Mouse (Mus musculus) testis, postnatal 14 days (tissue): ENCODE measurements around the gene Nudt8.
"Not testable (repeated sequence)": the region's sequence is repeated elsewhere in the genome, so short reads cannot be mapped to it uniquely, and the experiment has no call there.

Source experiments
- DNase-seq: peaks from one replicate; pipeline ENCODE4 v3.0.0; 2021; ENCODE audit warnings: low spot score

The Nudt8 gene

DNA sequence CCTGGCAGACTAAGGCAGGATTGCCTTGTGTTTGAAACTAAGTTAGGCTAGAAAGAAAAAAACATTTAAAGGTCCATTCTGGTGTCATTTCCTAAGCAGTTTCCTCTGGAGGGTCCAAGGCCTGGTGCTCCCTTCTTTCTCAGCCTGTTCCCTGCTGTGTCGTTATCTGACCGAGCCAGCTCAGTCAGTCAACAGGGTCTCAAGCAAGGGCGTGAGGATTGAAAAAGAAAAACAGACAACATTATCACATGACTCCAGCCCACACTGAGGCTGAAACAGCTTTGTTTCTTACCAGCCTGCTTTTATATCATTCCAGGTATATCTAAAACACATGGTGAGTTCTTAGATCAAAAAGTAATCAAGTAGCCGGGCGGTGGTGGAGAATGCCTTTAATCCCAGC is 15.3 kb downstream of the Nudt8 start:
- no peak for DNase-seq

DNA sequence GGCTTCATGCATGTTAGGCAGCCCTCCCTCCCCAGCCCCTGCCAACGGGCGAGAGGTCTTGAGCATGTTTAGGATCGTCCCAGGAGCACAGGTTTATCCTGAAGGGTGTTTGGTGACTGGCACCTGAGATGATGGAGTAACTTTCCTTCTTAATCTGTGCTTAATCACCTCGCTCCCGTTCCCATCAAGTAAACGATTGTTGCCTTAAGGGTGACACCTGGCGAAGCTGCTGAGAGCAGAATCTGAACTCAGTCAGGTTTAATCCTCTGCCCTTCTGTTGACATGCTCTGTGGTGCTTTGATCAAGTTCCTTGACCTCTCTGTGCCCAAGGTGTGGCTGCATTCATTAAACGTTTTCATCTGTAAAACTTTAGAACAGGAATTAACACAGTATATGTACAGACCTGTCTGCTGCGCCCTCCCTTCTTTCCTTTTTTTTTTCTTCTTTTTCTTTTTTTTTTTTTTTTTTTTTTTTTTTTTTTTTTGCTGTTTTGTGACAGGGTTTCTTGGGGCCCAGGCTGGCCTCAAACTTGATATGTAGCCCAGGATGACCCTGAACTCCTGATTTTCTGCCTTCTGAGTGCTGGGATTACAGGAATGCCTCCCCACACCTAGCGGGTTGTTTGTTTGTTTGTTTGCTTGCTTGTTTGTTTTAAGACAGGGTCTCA is 17.7 kb downstream of the Nudt8 start:
- no peak for DNase-seq

DNA sequence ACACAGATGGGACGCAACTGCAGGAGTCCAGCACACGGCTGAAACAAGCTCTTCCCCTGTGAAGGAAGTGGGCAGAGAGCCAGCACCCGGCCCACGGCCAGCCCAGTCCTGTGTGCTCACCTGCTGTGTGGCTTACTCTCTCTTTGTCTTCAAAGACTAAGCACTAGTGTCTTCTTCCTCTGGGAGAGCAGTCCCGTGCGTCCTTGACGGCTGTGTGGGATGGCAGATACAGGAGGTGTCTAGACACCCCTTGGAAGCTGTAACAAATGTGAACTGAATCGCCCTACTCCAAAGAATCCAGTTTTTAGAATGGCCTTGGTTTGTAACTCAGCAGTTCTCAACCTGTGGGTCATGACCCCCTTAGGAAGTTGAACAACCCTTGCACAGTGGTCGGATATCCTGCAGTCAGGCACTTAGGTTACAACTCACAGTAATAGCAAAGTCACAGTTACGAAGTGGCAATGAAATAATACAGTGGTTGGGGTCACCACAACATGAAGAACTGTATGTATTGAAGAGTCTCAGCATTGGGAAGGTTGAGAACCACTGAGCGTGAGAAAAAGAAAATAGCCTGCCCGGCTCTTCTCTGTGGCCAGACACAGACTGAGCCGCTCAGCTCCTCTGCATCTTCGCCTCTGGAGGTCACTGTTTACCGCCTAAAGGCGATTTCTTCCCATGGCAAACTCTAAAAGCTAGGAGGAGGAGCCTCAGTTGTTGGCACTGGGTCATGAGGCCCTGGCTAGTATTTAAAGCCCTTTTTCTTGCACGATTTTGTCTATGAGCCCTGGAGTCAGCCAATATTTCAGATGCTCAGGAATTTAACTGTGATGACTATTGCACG is 18.6 kb downstream of the Nudt8 start:
- DNase-seq = peak; percentile 76

DNA sequence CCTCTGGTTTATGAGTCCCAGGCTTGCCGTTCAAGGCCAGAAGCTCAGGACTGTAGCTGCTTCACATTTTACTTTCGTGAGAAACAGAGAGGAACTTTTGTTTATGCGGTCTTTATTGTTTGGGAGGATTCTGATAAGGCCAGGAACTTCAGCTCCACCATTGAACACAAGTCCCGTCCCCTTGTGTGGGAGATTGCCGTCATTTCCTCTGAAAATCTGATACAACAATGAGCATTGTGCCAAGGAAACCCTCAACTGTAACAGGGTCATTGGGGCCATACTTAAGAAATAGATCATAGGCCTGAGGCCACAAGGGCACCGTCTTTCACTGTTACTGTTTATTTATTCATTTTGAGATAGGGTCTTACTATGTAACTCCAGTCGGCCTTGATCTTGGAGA is 22.8 kb downstream of the Nudt8 start:
- no peak for DNase-seq

DNA sequence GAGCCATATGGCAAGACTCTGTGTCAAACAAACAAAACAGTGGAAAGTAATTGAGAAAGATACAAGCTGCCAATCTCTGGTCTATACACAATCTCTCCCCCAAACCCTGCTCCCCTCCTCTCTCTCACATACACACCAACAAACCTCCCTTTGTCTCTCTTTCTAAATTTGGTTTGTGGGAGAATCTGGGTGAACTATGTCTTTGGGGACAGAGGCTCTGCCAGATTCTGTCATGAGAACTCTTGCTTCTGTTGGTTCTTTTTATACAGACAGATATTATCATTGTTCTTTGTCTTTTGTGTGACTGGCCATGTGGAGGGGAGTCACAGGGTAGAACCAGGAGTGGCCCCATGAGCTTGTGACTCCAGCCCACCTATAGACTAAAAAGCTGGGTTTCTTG is 27.2 kb downstream of the Nudt8 start:
- no peak for DNase-seq

DNA sequence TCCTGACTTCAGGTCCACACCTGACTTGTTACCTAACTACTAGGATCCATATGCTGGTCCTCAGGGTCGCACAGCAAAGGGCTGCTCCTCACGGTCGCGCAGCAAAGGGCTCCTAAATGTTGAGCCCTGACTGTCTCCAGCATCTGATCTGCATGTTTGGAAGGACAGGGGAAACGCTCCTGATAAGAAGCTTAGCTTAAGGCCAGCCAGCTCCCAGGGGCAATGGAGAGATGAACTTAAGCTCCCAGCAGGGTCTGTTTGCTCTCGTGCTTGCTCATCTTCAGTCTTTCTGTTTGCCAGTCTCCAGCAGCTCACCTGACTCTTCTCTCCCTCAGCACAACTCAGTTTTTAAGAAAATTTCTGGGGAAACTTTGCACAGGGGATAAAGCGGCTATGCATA is 32.3 kb downstream of the Nudt8 start:
- DNase-seq = no peak

DNA sequence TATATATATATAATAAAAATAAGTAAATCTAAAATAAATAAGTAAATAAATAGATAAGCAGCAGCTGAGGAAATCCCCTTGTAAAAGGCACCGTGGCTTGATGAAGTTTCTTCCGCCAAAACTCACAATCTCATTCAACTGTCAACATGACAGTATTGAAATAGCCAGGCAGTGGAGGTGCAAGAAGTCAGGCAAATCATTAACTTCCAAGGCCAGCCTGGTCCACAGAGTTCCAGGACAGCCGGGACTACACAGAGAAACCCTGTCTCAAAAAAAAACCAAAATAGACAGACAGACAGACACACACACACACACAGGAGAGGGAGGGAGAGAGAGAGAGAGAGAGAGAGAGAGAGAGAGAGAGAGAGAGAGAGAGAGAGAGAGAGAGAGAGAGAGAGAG is 32.9 kb downstream of the Nudt8 start:
- DNase-seq = no peak

DNA sequence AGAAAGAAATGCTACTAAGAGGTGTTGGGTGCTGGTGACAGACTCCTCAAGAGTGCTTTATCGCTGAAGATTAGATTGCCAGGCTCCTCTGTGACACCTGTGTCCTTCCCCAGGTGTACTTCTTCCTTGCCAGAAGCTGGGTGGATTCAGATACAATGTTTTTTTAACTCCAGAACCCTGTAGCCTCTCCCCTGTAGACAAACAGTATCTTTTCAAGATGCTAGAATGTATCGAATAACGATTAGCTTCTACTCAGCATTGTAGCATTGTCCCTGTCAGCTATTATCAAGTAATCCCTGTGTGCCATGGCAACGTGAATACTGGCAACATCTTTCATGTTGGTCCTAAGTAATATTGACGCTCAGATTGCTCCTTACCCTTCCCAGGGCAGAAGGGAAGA is 33.4 kb downstream of the Nudt8 start:
- peak; percentile 60 for DNase-seq

DNA sequence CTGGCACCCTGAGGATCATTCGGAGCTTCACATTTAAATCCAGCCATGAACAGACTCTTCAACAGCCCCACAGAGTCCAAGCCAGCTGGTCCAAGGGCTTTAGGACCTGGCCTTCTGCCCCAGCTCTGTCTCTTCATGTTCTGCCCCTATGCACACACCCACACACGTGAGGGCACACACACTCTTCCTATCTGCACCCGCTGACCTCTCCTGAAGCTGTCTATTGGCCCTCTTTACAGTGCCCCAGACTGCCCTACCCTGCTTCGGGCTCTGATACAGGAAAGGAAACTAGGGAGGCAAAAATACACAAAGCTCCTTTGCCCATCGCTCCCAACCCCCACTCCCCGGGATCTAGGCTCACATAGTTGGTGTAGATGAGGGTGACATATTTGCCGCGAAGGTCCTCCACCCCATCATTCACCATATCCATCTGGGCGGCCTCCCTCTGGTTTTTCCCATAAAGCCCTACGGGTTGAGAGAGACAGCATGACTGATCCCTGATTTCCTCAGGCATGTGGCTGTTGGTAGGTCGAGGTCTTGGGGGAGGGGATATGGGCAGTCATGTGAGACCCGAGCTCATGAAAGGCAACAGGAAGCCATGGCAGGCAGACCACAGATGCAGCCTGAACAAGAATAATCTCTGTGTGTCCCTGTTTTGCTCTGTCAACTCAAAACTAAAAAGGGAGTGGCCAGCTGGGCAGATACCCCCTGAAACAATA is 36.1 kb downstream of the Nudt8 start:
- no peak for DNase-seq

DNA sequence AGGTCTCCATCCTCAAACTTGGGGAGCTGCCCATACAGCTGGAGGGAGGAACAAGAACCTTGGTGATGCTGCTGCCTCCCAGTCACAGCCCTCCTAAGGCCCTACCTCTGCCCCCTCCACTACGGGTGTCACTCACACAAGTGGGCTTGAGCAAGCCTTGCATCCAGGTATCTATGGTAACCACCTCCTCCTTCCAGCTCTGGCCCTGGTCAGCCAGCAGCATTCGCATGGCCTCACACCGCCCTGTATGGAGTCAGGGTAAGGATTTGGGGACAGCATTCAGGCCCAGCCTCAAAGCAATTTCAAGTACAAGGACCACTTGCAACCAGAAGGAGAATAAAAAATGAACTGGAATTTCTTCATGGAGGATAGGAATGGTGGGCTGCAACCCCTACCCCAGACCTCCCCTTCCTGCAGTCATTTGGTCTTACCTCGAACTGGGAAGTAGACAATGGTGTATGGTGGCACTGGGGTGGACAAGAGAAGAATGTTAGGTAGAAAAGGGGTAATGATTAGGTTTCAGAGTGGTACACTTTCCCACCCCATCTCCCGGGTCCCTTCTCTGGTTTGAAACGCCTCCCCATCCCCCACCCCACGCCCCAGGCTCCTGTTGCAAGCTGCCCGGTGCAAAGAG is 36.9 kb downstream of the Nudt8 start:
- not testable (repeated sequence) for DNase-seq

DNA sequence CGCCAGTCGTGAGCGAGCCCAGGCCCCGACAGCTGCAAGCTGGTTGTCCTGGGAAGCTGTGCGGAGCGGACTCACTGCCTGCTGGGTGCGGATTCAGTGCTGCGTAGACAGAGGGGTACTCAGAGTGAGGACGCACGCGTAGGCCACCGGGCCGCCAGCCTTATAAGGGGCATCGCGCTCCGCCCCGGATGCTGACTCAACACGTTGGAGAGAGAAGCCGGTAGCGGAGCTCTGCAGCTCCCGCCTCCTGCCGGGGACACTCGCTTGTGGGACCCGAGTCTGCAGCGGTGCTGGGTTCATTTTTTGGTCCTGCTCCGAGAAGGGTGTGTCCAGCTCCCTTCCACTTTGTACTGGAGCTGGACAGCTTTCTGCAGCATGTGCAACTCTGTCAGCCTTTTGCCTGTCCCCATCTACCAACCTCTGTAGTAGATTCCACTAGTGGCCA is 37.4 kb downstream of the Nudt8 start, which contains the start of gene Gstp1:
Gene Gstp1 (minus strand): TSS at position 198 of the 445 bp plus-strand sequence.
- DNase-seq = peak; percentile 77

DNA sequence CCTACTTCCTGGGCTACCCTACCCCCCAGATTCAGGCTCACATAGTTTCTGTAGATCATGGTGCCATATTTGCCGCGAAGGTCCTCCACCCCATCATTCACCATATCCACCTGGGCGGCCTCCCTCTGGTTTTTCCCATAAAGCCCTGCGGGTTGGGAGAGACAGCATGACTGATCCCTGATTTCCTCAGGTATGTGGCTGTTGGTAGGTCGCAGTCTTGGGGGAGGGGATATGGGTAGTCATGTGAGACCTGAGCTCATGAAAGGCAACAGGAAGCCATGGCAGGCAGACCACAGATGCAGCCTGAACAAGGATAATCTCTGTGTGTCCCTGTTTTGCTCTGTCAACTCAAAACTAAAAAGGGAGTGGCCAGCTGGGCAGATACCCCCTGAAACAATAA is 40.6 kb downstream of the Nudt8 start:
- DNase-seq = not testable (repeated sequence)

DNA sequence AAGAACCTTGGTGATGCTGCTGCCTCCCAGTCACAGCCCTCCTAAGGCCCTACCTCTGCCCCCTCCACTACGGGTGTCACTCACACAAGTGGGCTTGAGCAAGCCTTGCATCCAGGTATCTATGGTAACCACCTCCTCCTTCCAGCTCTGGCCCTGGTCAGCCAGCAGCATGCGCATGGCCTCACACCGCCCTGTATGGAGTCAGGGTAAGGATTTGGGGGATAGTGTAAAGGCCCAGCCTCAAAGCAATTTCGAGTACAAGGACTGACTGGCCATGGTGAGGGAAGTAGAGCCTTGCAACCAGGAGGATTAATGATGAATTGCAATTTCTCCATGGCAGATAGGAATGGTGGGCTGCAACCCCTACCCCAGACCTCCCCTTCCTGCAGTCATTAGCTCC is 41.1 kb downstream of the Nudt8 start:
- DNase-seq = not testable (repeated sequence)

DNA sequence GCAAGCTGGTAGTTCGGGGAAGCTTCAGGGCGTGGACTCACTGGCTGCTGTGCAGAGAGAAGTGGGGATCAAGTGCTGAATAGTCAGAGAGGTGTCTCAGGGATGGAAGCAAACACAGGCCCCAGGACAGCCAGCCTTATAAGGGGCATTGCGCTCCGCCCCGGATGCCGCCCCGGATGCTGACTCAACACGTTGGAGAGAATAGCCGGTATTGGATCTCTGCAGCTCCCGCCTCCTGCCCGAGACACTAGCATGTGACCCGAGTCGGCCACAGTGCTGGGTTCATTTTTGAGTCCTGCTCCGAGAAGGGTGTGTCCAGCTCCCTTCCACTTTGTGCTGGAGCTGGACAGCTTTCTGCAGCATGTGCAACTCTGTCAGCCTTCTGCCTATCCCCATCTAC is 41.7 kb downstream of the Nudt8 start:
- DNase-seq = no peak

DNA sequence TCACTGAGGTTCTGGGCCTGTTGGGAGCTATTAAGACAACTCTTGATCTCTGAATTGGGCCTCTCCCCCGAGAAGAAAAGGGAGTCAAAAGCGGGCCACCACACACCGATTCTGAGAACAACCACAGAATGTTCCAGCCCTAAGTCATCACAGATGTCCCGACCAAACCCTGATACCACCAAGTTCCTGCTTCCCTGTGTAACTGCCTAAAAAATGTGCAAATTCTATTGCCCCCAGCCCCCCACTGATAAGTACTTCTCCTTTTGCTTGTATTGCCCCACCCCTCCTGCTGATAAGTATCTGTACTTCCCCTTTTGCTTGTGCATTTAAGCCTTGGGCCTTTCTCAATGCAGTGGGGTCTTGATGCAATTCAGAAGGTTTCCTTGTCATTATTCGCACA is 43.7 kb downstream of the Nudt8 start:
- not testable (repeated sequence) for DNase-seq

DNA sequence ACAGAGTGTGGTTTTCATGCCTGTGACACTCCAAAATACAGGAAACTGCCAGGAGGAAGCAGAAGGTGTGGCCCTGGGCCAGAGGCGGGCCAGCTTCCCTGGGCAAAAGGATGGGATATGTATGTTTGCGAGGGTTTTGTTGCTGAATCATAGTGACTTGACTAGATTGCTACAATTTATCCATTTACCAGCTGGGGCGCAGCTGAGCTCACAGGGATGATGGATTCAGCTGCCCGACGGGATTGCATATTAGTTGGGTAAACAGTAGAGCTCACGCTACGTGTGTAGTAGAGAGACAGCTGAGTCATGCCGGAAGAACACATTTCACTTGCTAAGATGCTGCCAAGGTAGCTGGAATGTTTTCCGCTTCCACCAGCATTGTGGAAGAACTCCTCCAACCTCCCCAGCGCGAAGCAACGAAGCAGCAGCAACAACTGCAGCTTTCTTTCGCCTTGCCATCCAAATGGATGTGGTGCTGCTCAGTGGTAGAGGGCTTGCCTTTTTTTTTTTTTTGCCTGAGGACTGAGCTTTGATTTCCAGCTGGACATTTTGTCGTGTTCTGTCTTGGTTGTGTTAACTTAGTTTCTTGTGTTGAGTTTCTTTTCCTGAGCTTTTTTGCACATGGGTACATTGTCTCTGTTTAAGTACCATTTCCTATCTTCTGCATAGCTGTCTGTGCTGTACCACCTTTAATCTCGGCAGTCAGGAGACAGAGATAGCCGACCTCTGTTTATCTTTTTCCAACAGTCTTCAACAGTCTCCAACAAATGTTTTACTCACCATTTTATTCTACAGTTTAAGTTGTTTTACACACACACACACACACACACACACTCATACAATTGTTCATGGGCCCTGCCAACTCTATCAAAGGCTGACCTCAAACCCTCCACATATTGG is 45.8 kb downstream of the Nudt8 start, which contains the start of gene Gstp2:
Gene Gstp2 (minus strand): TSS at position 58 of the 900 bp plus-strand sequence.
- DNase-seq = peak; percentile 84

DNA sequence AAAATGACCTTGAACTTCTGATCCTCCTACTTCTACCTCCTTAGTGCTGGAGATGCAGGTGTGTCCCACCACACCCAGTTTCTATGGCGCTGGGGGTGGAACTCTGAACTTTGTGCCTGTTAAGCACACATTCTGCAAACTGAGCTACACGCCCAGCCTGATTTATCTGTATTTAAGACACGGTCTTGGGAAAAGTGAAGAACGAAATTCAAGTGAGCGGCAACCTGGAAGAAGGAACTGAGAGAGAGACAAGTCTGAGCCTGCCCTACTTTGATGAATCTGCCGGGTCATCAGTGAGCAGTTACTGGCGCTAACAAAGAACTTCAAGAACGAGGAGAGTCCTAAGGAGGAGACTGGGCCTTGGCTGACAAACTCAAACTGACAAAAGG is 46.5 kb downstream of the Nudt8 start:
- no peak for DNase-seq

DNA sequence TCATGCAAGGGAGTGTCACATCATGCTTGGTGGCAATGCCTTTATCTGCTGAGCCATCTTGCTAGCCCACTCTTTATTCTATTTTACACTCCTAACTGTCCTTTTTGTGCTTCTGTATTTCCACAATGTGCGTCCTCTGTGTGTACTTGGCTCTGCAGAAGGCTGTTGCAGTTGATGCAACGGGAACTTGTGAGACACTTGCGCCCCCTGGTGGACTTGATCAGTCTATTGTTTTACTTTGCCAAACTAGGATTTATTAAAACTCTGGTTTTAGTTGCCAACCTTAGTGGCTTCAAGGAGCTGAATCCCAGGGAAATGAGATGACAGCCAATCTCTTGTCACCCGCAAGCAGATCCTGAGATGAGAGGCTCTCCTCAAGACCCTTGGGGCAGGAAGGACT is 47.5 kb downstream of the Nudt8 start:
- DNase-seq = peak; percentile 69

DNA sequence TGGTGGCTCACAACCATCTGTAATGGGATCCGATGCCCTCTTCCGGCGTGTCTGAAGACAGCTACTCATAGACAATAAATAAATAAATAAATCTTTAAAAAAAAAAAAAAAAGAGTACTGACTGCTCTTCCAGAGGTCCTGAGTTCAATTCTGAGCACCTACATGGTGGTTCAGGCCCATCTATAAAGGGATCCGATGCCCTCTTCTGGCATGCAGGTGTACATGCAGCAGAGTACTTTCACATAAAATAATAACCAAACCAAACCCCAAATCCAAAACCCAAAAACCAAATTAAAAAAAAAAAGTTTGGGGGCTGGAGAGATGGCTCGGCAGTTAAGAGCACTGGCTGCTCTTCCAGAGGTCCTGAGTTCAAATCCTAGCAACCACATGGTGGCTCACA is 48.7 kb downstream of the Nudt8 start:
- DNase-seq = not testable (repeated sequence)

DNA sequence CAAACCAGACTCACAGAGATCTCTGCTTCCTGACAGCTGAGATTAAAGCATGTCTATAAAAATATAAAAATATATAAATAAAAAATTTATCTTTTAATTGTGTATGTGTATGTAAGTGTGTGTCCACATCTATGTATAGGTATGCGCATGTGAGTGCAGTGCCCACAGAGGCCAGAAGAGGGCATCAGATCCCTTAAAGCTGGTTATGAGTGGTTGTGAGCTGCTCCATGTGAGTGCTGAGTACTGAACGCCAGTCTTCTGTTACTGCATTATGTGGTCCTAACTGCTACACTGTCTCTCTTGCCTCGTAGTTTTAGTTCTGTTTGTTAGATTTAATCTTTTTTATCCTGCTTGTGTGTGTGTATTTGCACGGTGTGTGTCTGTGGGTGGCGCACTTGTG is 50.6 kb downstream of the Nudt8 start:
- DNase-seq = no peak
